Mouse (Mus musculus): ENCODE data around the gene Cyb5r1. TPM values are rescaled to one million over a fixed set of nuclear protein-coding genes. Genes with fewer than 3 reads are reported as not detected.

Cyb5r1 gene
- total RNA-seq, 2 experiments from 2014 or later: 25.3 to 25.5 TPM

DNA sequence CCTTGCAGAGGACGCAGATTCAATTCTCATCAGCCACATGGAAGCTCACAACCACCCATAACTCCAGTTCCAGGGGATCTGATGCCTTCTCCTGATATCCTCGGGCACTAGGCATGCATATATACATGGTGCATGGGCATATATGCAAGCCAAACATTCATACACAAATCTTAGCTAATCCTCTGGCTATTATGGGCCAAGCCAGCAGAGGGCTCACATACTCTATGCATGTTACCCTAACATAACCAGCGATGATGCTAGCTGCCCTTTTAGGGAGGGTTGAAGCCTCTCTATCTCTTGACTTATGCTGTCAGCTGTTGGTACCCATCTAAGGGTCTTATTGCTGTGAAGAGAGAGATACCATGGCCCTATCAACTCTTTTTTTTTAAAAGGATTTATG, 45.6 kb downstream of the Cyb5r1 start:
- no peak for DNase-seq (ENCODE audit: low spot score)
- intact Hi-C loops (cut with DNase I): loop anchor here (5.0 kb wide), 1 partner anchor 34 kb away; the partner anchor contains the start of gene Adipor1

- intact Hi-C loops (cut with DNase I): loop anchor here (1.0 to 5.0 kb wide), 2 partner anchors 38 to 87 kb away; partner anchors contain the start of gene Adipor1
- DNase-seq (ENCODE audit: low spot score): peak; percentile 81
Observed at GRCm38 (mm10) chr1:134454904-134455824, 49.8 kb downstream of the Cyb5r1 start, which contains the start of gene Klhl12. TSS of gene Klhl12 (plus strand) at chr1:134455531.

DNA sequence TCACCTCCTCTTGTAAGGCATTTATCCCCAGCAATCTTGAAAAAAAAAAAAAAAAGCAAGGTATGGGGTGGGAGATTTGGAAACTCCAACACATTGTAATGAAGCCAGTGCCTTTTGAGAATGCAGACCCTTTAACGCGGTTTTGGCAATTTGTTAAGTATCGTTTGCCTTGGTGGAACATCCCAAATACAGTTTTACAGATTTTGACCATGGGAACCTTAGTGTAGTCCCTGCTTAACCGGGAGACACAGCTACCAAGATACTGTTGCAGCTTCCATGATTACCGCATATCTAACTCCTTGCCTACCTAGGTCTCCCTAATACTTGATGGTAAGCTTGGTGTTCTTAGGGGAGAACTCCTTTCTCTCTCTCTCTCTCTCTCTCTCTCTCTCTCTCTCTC, 50.7 kb downstream of the Cyb5r1 start:
- intact Hi-C loops (cut with DNase I): no loop called here
- no peak for DNase-seq (ENCODE audit: low spot score)

DNA sequence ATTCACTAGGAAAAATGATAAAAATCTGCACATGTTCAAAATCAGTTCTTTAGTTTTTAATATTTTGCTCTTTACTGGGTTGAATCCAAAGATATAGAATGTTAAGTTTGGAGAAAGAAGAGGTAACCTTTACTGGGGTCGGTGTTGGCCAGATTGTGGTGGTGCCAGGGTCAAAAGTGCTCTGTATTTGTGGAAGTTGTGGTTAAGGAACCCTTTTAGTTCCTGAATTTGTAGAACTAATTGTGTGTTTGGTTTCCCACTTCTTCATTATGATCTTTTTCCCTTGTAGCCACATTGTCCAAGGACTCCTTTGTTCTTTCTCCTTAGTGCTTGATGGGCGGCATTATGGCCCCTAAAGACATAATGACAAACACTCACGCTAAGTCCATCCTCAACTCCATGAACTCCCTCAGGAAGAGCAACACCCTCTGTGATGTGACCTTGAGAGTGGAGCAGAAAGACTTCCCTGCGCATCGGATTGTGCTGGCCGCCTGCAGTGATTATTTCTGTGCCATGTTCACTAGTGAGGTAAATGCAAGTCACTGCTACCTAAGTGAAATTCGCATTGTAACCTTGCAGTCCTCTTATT, 52.9 kb downstream of the Cyb5r1 start:
- intact Hi-C loops (cut with DNase I): no loop called here
- no peak for DNase-seq (ENCODE audit: low spot score)

- DNase-seq (ENCODE audit: low spot score): no peak
- intact Hi-C loops (cut with DNase I): no loop called here
Observed at GRCm38 (mm10) chr1:134460294-134461284, 55.2 kb downstream of the Cyb5r1 start.

Other genes starting within 250 kb of the Cyb5r1 start
- gene Chil1, start 223.4 kb upstream of the Cyb5r1 start, total RNA-seq (2021): under 1 TPM; 0.34 to 0.92 TPM
- not detected for gene Mybph, start 212.1 kb upstream of the Cyb5r1 start, total RNA-seq (2021)
- 10 to 100 TPM; 15.5 to 20.5 TPM for gene Adora1, start 170.1 kb upstream of the Cyb5r1 start, total RNA-seq (2021)
- gene Myog, start 115.6 kb upstream of the Cyb5r1 start, total RNA-seq (2021): not detected
- gene Ppfia4, start 72.6 kb upstream of the Cyb5r1 start, total RNA-seq (2021): 1 to 10 TPM; 1.6 to 1.9 TPM
- gene Tmem183a, start 43.6 kb upstream of the Cyb5r1 start, total RNA-seq (2021): 10 to 100 TPM; 19.4 to 19.8 TPM
- not detected for gene 4933406M09Rik, start 19.6 kb upstream of the Cyb5r1 start, total RNA-seq (2021)
- 100 to 1,000 TPM; 140 TPM for gene Adipor1, start 9.8 kb downstream of the Cyb5r1 start, total RNA-seq (2021)
- 10 to 100 TPM; 19.1 to 20.5 TPM for gene Klhl12, start 50.0 kb downstream of the Cyb5r1 start, total RNA-seq (2021)
- 1 to 10 TPM; 8.4 to 8.9 TPM for gene Rabif, start 89.1 kb downstream of the Cyb5r1 start, total RNA-seq (2021)
- not detected for gene Mgat4e, start 144.1 kb downstream of the Cyb5r1 start, total RNA-seq (2021)
- gene Kdm5b, start 154.6 kb downstream of the Cyb5r1 start, total RNA-seq (2021): 10 to 100 TPM; 17.0 to 20.6 TPM
- not detected for gene Syt2, start 241.1 kb downstream of the Cyb5r1 start, total RNA-seq (2021)